Mouse (Mus musculus): ENCODE results near the gene Mxra7.

DNA sequence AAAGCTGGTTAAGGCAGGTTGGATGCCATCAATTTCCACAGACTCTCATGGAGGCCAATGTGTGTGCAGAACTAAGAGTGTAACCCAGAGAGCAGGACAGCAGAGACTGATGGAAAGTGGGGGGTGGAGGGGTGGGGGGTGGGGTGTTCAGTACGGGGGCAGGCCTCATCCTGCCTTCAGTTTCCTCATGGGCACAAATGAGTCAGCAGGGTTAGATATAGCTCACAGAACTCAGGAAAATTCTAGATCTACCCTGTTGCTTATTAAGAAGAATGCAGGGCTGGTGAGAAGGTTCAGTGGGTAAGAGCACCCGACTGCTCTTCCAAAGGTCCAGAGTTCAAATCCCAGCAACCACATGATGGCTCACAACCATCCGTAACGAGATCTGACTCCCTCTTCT lies 41.8 kb upstream of the Mxra7 start:
- TF ChIP-seq CTCF (IDR thresholded peaks at IDR 0.05; ENCODE audit: control insufficient read depth, insufficient read depth, low read length) (no peak), POLR2A (IDR thresholded peaks at IDR 0.05; ENCODE audit: borderline replicate concordance, control insufficient read depth, low read depth, low read length) (no peak)

Measured in bone marrow, adult 2 months (tissue).